Mouse (Mus musculus): ENCODE measurements at regions not wholly inside any gene's neighbourhood (a gene's known extent, or its start where the extent isn't known, plus 50 kb on each side); places are given as distances from the start of the nearest gene placed in this dataset.

- Histone ChIP-seq H3K4me2 (replicated peaks) (no peak overlapping the region), H3K27ac (no peak overlapping the region), H3K36me3 (no peaks in the 10 kb centered on the region), H3K27me3 (peaks cover 12% of the 10 kb centered on the region; the same call in 1 of the 2 replicates), H3K9ac (no peak overlapping the region), H3K4me3 (no peak overlapping the region), H3K9me3 (0 out of 2 replicates have a peak, but pooled peaks cover 4% of the 10 kb centered on the region), H3K4me1 (peaks cover 15% of the 10 kb centered on the region)
- ATAC-seq (ENCODE audit: insufficient number of reproducible peaks, insufficient read depth, low FRiP score, low TSS enrichment), result no peak
- 90% methylated on average over 1 of the region's 1 CpGs for WGBS
Observed at GRCm38 (mm10) chr10:120726369-120726768, 172.5 kb downstream of the Msrb3 start.

GRCm38 (mm10) chr10:120721956-120722532, 176.9 kb downstream of the Msrb3 start:
- Histone ChIP-seq H3K4me2 (replicated peaks) (peak overlapping the region; percentile 56), H3K9me3 (no peaks in the 10 kb centered on the region), H3K4me1 (peaks cover 39% of the 10 kb centered on the region), H3K27ac (0 out of 2 replicates have a peak overlapping the region, but pooled peaks have one; percentile 6), H3K9ac (no peak overlapping the region), H3K36me3 (no peaks in the 10 kb centered on the region), H3K27me3 (peaks cover 12% of the 10 kb centered on the region; the same call in 1 of the 2 replicates), H3K4me3 (peak overlapping the region; percentile 27)
- ATAC-seq (ENCODE audit: insufficient number of reproducible peaks, insufficient read depth, low FRiP score, low TSS enrichment), result no peak
- WGBS, result 4% methylated on average over 15 of the region's 15 CpGs

DNA sequence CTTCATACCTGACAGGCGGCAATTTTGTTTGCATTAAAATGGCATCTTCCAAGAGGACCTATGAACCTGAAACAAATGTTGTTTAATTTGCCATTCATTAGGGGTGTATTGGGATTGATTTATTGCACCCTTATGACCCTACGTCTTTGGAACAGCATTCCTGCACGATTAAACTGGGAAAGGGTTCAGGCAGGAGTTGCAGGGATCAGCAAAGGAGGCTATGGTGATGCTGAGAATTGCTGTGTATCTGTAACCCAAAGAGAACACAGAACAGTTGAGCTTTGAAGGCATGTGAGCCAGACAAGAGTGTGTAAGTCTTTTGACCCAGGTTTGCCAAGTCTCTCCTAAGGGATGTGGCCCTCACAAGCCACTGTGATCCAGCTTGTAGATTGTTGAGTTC, 177.9 kb downstream of the Msrb3 start:
- Histone ChIP-seq H3K4me2 (replicated peaks) (no peak overlapping the region), H3K4me1 (peaks cover 45% of the 10 kb centered on the region), H3K27ac (peak overlapping the region; percentile 55), H3K9me3 (no peaks in the 10 kb centered on the region), H3K27me3 (peaks cover 12% of the 10 kb centered on the region; the same call in 1 of the 2 replicates), H3K4me3 (no peak overlapping the region), H3K9ac (no peak overlapping the region), H3K36me3 (no peaks in the 10 kb centered on the region)
- 31% methylated on average over 3 of the region's 3 CpGs for WGBS
- ATAC-seq (ENCODE audit: insufficient number of reproducible peaks, insufficient read depth, low FRiP score, low TSS enrichment), result no peak

DNA sequence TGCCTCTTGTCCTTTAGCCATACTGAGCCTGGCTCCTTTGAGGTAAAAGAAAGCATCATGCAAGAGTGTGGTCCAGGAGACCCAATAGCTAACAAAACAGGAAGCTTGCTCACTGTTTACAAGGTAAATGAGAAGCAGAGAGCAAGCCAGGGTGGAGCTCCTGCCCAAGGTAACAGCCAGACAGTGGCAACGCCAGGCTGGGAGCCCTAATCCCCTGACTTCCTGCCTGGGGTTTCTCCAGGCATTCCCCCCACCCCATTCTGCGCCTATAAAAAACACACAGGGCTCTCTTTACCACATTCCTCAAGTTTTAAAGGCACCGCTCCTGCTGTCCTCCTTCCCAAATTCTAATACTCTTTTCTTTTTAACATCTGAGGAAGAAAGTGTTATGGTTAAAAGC, 178.8 kb downstream of the Msrb3 start:
- peaks cover 45% of the 10 kb centered on the region for H3K4me1 ChIP-seq
- H3K9ac ChIP-seq, result no peak overlapping the region
- 6% methylated on average over 3 of the region's 3 CpGs for WGBS
- no peak overlapping the region for H3K4me3 ChIP-seq
- no peak for ATAC-seq (ENCODE audit: insufficient number of reproducible peaks, insufficient read depth, low FRiP score, low TSS enrichment)
- H3K9me3 ChIP-seq, result no peaks in the 10 kb centered on the region
- peak overlapping the region; percentile 84 for H3K27ac ChIP-seq
- H3K4me2 ChIP-seq (replicated peaks), result peak overlapping the region; percentile 28; the same call in 1 of the 2 replicates
- no peaks in the 10 kb centered on the region for H3K36me3 ChIP-seq
- H3K27me3 ChIP-seq, result peaks cover 12% of the 10 kb centered on the region; the same call in 1 of the 2 replicates

DNA sequence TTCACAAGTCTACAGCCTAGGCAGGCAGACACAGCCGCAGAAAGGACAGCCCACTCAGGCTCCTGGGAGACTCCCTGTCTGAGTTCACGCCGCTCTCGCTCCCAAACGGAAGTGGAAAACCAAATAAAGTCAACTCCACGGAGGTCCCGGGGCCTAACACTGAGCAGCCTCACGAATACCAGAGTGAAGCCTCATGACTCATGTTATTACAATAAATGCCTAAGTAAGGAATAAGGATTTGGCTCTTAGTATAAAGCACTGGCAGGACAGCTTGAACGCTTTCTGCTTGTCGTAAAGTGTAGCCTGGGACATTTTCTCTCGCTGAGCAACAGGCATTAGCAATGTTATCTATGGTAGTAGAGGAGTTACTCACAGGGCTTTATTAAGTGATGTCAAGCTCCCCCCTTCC, 181.7 kb downstream of the Msrb3 start:
- Histone ChIP-seq H3K4me3 (no peak overlapping the region), H3K27me3 (0 out of 2 replicates have a peak, but pooled peaks cover 1% of the 10 kb centered on the region), H3K36me3 (no peaks in the 10 kb centered on the region), H3K9ac (no peak overlapping the region), H3K27ac (peak overlapping the region; percentile 72), H3K4me1 (peaks cover 34% of the 10 kb centered on the region), H3K4me2 (replicated peaks) (no peak overlapping the region), H3K9me3 (no peaks in the 10 kb centered on the region)
- ATAC-seq (ENCODE audit: insufficient number of reproducible peaks, insufficient read depth, low FRiP score, low TSS enrichment), result peak; percentile 35; the same call in 1 of the 2 replicates
- WGBS, result 32% methylated on average over 11 of the region's 11 CpGs

GRCm38 (mm10) chr10:120716391-120716790, 182.5 kb downstream of the Msrb3 start:
- Histone ChIP-seq H3K9ac (no peak overlapping the region), H3K4me2 (replicated peaks) (no peak overlapping the region), H3K36me3 (no peaks in the 10 kb centered on the region), H3K27me3 (no peaks in the 10 kb centered on the region), H3K4me3 (no peak overlapping the region), H3K9me3 (no peaks in the 10 kb centered on the region), H3K27ac (peak overlapping the region; percentile 72; the same call in 1 of the 2 replicates), H3K4me1 (peaks cover 29% of the 10 kb centered on the region)
- 67% methylated on average over 6 of the region's 6 CpGs for WGBS
- ATAC-seq (ENCODE audit: insufficient number of reproducible peaks, insufficient read depth, low FRiP score, low TSS enrichment), result no peak

- peak overlapping the region; percentile 42; the same call in 1 of the 2 replicates for H3K9ac ChIP-seq
- peaks cover 29% of the 10 kb centered on the region for H3K4me1 ChIP-seq
- WGBS, result 13% methylated on average over 20 of the region's 20 CpGs
- peak overlapping the region; percentile 82 for H3K27ac ChIP-seq
- H3K9me3 ChIP-seq, result 0 out of 2 replicates have a peak, but pooled peaks cover 4% of the 10 kb centered on the region
- H3K4me2 ChIP-seq (replicated peaks), result peak overlapping the region; percentile 27
- no peaks in the 10 kb centered on the region for H3K27me3 ChIP-seq
- no peaks in the 10 kb centered on the region for H3K36me3 ChIP-seq
- ATAC-seq (ENCODE audit: insufficient number of reproducible peaks, insufficient read depth, low FRiP score, low TSS enrichment), result peak; percentile 49; the same call in 1 of the 2 replicates
- no peak overlapping the region for H3K4me3 ChIP-seq
Observed at GRCm38 (mm10) chr10:120707771-120708750, 190.8 kb downstream of the Msrb3 start.

DNA sequence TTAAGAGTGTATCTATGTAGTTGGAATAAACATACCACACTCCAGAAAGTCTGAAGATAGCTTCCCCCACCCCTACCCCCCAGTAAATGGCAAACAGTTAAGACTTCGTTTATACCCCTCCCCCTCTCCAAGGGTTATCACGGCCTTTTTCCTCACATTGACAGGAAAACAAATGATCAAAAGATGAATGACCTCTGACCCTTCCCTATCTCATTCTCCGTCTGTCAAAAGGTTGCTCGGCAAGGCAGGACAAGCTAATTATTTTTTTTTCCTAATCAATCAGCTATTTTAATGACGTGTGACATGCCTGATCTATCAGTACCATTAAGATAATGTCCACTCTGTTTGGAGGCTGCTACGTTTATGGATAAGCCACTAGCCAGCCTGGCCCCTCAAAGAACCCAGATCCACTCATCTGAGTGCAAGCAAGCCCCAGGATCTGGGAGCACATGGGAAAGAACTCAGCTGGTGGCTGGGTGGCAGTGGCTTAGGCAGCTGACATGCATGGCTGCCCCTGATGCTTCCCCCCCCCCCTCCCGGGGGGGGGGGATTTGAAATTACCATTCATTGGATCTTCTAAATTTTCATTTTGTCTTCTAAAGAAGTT, 192.1 kb downstream of the Msrb3 start:
- Histone ChIP-seq H3K27me3 (no peaks in the 10 kb centered on the region), H3K4me1 (peaks cover 29% of the 10 kb centered on the region), H3K9ac (no peak overlapping the region), H3K27ac (0 out of 2 replicates have a peak overlapping the region, but pooled peaks have one; percentile 82), H3K9me3 (0 out of 2 replicates have a peak, but pooled peaks cover 4% of the 10 kb centered on the region), H3K4me3 (no peak overlapping the region), H3K4me2 (replicated peaks) (no peak overlapping the region), H3K36me3 (no peaks in the 10 kb centered on the region)
- no peak for ATAC-seq (ENCODE audit: insufficient number of reproducible peaks, insufficient read depth, low FRiP score, low TSS enrichment)
- WGBS, result 22% methylated on average over 7 of the region's 7 CpGs

DNA sequence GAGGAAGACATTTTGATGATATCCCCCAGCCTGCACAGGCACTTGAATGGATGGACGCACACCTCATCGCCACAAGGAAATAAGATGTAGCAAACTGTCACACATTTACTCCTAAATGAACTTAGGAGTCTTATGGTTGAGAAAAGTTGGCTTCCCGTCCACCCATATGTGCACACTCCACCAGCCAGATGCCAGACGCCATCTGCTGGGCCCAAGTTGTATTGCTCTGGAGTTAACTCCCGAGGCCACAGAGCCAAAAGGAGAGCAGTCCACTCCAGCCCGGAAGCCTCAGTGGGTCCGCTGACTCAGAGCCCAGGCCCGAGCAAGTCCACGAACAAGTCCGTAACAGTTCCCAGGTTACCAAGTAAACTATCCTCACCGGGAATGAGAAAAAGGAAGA, 197.1 kb downstream of the Msrb3 start:
- Histone ChIP-seq H3K9me3 (0 out of 2 replicates have a peak, but pooled peaks cover 4% of the 10 kb centered on the region), H3K4me1 (peaks cover 17% of the 10 kb centered on the region), H3K27me3 (no peaks in the 10 kb centered on the region), H3K36me3 (no peaks in the 10 kb centered on the region), H3K4me3 (no peak overlapping the region), H3K27ac (no peak overlapping the region), H3K4me2 (replicated peaks) (no peak overlapping the region), H3K9ac (no peak overlapping the region)
- WGBS, result 26% methylated on average over 11 of the region's 11 CpGs
- ATAC-seq (ENCODE audit: insufficient number of reproducible peaks, insufficient read depth, low FRiP score, low TSS enrichment), result 0 out of 2 replicates have a peak, but pooled peaks have one; percentile 72

GRCm38 (mm10) chr10:120697275-120697856, 201.5 kb downstream of the Msrb3 start:
- H3K4me3 ChIP-seq, result no peak overlapping the region
- H3K27ac ChIP-seq, result peak overlapping the region; percentile 46; the same call in 1 of the 2 replicates
- H3K4me1 ChIP-seq, result peaks cover 30% of the 10 kb centered on the region

DNA sequence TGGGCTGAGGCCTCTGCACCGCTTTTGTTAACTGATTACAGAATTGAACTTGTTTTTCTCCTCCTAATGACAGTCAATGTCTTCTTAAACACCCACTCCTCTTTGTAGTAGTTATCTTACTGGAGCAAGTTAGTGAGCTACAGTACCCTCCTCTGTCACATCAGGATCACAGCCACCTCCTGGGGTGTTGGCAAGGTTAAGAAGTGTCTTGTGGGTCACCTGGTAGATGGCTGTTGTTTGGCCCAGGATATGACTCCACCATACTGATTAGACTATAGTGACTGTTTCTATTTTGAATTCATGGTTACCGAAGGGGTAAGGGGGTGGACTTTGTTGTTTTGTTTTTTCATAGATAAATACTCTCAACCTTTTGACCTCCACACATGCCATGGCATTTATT, 202.4 kb downstream of the Msrb3 start:
- Histone ChIP-seq H3K4me2 (replicated peaks) (no peak overlapping the region), H3K9me3 (no peaks in the 10 kb centered on the region), H3K27me3 (no peaks in the 10 kb centered on the region), H3K4me1 (peaks cover 36% of the 10 kb centered on the region), H3K4me3 (no peak overlapping the region), H3K9ac (no peak overlapping the region), H3K27ac (no peak overlapping the region), H3K36me3 (no peaks in the 10 kb centered on the region)
- WGBS, result 67% methylated on average over 2 of the region's 2 CpGs
- ATAC-seq (ENCODE audit: insufficient number of reproducible peaks, insufficient read depth, low FRiP score, low TSS enrichment), result no peak

More at GRCm38 (mm10) chr10:120697275-120697856, 201.5 kb downstream of the Msrb3 start:
- 6% methylated on average over 16 of the region's 16 CpGs for WGBS
- no peak for ATAC-seq (ENCODE audit: insufficient number of reproducible peaks, insufficient read depth, low FRiP score, low TSS enrichment)
- no peaks in the 10 kb centered on the region for H3K9me3 ChIP-seq
- H3K9ac ChIP-seq, result no peak overlapping the region; the same call in 1 of the 2 replicates
- no peaks in the 10 kb centered on the region for H3K36me3 ChIP-seq
- H3K4me2 ChIP-seq (replicated peaks), result peak overlapping the region; percentile 33
- H3K27me3 ChIP-seq, result no peaks in the 10 kb centered on the region
